Mouse (Mus musculus) lung, adult 10 weeks (tissue): ENCODE measurements around the gene Igsf6. TPM values are rescaled to one million over a fixed set of nuclear protein-coding genes. Genes with fewer than 3 reads are reported as not detected.

Experiments
- polyA plus RNA-seq: library from polyadenylated mRNA; stranded (reverse); fragments of 350-450 nt; fragmentation: Illumina TruSeq; extraction: RNeasy Lipid Tissue Mini Kit (QIAGEN cat#74804); gene quantifications from one replicate; pipeline ENCODE4 v1.2.3, GENCODE M21; 2014; ENCODE audit warnings: low read depth, low replicate concordance; ENCODE audit not compliant: insufficient read depth

Igsf6 gene
- polyA plus RNA-seq, result 5.3 TPM

DNA sequence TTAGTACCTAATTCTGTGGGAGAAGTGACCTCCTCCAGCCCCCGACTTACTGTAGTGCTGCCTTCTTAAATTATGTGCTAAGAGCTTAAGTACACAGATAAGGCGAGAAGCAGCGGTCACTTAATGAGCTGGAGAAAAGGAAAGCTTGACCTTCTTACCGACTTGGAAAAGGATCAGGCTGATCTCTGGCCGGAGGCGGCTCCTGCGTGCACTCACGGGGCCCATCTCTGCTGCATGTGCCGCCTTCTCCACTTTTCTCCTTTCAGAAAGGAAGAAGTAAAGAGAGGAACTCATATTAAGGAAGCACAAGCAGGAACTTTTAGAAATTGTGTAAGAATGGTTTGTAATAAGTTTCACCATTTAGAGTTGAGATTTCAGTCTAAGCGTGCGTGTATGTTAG is at the start of gene Igsf6:
Igsf6 (minus strand) TSS at position 292 of the 400 bp plus-strand sequence.

DNA sequence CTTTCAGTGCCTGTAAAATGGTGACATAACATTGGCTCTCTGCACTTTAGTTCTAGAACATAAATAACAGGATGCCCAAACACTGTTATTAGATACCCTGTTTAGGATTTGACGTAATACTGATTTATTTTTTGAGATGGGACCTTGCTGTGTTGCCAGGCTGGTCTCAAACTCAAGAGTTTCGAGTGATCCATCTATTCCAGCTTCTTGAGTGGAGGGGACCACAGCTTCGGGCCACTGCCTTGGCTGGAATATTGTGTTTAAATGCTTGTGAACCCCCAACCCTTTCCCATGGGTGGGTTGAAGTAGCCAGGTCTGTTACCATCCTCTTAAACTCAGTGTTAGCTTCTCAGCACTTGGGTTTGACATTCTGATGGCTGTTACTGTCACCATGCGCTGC is 7.0 kb upstream of the Igsf6 start, which contains the start of gene Otoa:
Otoa (plus strand) TSS at position 301 of the 400 bp plus-strand sequence.

DNA sequence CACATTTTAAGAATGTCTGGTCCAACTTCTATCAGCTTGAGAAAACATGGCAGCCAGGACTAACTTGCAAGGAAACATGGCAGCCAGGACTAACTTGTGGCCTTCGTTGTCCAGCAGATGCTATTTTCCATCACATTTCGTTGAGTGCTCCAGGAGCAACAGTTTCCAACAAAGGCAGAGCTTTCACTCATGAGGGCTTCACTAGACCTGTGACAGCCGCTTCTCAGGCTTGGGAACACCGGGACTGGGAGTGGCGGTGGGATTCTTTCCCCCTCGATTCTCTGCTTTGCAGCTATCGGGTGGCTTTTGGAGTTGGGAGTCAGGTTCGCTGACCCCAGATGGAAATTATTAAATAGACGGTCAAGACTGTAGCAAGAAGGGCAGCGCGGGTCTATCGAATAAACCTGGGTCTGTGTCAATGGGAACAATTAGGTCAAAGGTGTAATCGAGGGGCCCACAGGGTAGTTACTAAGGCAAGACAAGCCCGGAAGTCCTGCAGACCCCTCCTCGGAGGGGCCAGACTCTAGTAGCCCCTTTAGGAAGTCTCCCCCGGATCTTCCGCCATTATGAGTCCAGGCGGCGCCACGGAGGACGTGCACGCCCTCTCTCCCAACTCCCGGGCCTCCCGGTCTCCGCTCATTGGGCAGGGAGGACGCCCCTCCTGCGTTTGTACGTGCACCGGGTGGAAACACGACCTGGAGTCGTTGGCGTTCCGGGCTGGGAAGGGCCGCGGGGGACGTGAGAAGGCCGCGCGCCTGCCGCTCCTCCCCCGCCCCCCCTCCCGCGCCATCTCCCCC is 40.3 kb downstream of the Igsf6 start, which contains the start of gene Mettl9:
Mettl9 (plus strand) TSS at position 590 of the 797 bp plus-strand sequence.

Other genes starting within 250 kb of the Igsf6 start
- 6.7 TPM for gene Eef2k, start 231.7 kb downstream of the Igsf6 start, polyA plus RNA-seq
- gene Polr3e, start 156.8 kb downstream of the Igsf6 start, polyA plus RNA-seq, result 9.2 TPM
- 27.1 TPM for gene Cdr2, start 92.3 kb downstream of the Igsf6 start, polyA plus RNA-seq
- not detected for gene Mfsd13b, start 92.1 kb downstream of the Igsf6 start, polyA plus RNA-seq
- 38.4 TPM for gene Mettl9, start 40.1 kb downstream of the Igsf6 start, polyA plus RNA-seq
- gene Otoa, start 7.1 kb upstream of the Igsf6 start, polyA plus RNA-seq, result not detected